Mouse (Mus musculus): ENCODE results near the gene Atp5d. TPM values are rescaled to one million over a fixed set of nuclear protein-coding genes. Genes with fewer than 3 reads are reported as not detected.

Atp5d gene
- polyA plus RNA-seq, 1 experiment from 2014 or later, result 291 TPM

DNA sequence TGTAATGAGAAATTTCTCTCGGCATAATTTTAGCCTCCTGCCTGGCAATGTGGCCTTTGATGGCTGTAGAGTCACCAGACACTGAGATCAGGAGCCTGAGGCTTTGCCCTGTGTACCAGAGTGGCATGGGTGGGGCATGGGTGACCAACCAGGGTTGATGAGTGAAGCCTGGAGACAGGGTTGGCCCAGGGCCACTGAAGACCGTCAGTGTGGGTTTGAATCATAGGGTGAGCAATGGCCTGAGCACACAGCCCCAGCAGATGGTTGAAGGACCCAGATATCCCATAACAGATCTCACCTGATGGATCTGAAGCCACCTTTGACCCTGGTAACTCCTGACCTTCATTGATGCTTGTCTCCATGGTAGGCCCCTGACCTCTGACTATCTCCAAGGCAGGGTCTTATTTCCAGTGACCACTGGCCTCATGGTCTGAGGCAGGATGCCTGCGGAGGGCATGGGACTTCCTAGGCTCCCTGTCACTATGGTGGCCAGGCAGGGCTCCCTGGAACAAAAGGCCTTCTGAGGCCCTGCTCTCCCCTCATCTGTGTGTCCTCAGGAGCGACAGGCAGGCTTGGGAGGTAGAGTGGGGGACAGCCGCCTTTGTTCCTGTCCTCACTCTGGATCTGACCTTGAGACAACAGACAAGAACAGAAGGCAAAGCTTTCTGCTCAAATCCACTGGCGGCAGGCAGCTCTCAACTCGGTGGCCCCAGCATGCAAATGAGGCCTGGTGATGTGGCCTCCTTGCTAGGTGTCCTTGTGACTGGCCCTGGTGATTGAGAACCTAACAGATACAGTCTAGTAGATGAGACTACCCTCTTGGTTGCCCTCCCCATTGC lies 39.2 kb downstream of the Atp5d start:
- peaks cover 57% of the 10 kb centered on the region for H3K27me3 ChIP-seq
- WGBS (ENCODE audit: insufficient replicate concordance), result 67% methylated on average over 7 of the region's 7 CpGs

DNA sequence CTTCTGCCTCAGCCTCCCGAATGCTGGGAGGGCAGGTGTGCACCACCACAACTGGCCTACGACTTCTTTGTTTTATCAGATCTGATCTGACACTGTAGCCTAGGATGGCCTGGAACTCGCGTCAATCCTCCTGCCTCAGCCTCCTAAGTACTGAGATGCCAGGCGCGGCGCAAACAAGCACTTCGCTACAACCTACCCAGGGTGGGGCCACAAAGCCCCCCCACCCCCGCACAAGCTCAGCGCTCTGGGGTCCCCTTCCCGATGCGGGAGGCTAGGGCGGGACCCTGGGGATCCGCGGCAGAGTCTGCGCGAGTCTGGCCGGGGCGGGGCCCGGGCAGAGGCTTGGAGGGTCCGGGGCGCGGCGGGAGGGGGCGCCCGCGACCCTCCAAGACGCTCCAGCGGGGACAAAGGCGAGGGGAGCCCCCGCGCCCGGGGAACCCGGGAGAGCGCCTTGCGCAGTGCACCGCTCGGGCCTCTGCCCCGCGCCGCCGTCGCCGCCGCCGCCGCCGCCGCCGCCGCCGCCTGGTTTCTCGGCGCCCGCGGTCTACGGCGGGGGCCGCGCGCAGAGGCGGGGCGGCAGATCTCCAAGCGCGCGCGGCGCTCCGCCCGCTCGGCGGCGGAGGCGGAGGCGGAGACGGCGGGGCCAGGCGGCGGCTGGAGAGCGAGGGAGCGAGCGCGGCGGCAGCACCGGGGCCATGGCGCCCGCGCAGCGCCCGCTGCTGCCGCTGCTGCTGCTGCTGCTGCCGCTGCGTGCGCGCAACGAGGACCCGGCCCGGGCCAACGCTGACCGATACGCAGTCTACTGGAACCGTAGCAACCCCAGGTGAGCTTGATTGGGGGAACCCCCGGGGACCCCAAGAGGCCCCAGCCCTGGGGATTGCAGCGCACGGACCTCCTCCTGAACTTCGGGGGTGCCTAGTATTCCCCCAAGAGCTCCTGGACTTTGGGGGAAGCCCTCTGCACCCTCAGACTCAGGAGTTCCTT lies 40.9 kb downstream of the Atp5d start, which contains the start of gene Efna2:
Gene Efna2, plus strand, starts transcription at position 415 of the 984 bp plus-strand sequence.
- Histone ChIP-seq H3K4me1 (replicated peaks) (peaks cover 28% of the 10 kb centered on the region), H3K27me3 (peaks cover 74% of the 10 kb centered on the region), H3K4me2 (peak within 1 kb of the TSS; percentile 72), H3K4me3 (replicated peaks) (peak within 1 kb of the TSS; percentile 54), H3K9me3 (replicated peaks) (no peaks in the 10 kb centered on the region), H3K36me3 (replicated peaks) (no peaks in the 10 kb centered on the region), H3K27ac (replicated peaks) (no peak within 1 kb of the TSS), H3K9ac (peak within 1 kb of the TSS; percentile 21; the same call in 1 of the 2 replicates)
- 2% methylated on average over 64 of the region's 106 CpGs for WGBS (ENCODE audit: insufficient replicate concordance)
- no peak for ATAC-seq (ENCODE audit: insufficient read depth)

More for the DNA sequence above, 39.2 kb downstream of the Atp5d start:
- H3K9ac ChIP-seq, result no peak overlapping the region
- no peaks in the 10 kb centered on the region for H3K9me3 ChIP-seq (replicated peaks)
- H3K4me3 ChIP-seq (replicated peaks), result no peak overlapping the region
- H3K36me3 ChIP-seq (replicated peaks), result no peaks in the 10 kb centered on the region
- H3K4me2 ChIP-seq, result no peak overlapping the region
- H3K27ac ChIP-seq (replicated peaks), result no peak overlapping the region
- ATAC-seq (ENCODE audit: insufficient read depth), result no peak
- peaks cover 40% of the 10 kb centered on the region for H3K4me1 ChIP-seq (replicated peaks)

DNA sequence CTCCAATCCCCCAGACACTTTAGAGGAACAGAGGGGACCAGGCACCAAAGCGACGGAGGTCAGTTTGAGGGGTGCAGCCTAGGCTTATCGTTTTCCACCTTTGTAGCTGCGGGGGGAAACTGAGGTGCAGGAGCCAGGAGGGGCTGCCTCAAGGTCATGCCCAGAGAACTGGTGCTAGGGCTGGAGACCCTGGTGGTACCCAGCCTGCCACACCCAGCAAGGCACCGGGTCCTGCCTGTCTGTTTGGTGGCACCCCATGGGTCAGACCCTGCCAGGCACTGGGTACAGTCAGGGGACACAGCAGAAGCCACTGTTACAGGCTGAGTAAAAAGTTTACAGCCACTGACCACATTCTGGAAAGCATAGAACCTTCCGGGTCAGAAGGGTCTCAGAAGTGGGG lies 41.9 kb downstream of the Atp5d start:
- no peaks in the 10 kb centered on the region for H3K9me3 ChIP-seq (replicated peaks)
- no peak overlapping the region for H3K4me3 ChIP-seq (replicated peaks)
- no peak overlapping the region for H3K9ac ChIP-seq
- no peaks in the 10 kb centered on the region for H3K36me3 ChIP-seq (replicated peaks)
- H3K4me1 ChIP-seq (replicated peaks), result peaks cover 20% of the 10 kb centered on the region
- no peak for ATAC-seq (ENCODE audit: insufficient read depth)
- peaks cover 81% of the 10 kb centered on the region for H3K27me3 ChIP-seq
- no peak overlapping the region for H3K27ac ChIP-seq (replicated peaks)
- peak overlapping the region; percentile 72; the same call in 1 of the 2 replicates for H3K4me2 ChIP-seq
- 47% methylated on average over 6 of the region's 6 CpGs for WGBS (ENCODE audit: insufficient replicate concordance)

DNA sequence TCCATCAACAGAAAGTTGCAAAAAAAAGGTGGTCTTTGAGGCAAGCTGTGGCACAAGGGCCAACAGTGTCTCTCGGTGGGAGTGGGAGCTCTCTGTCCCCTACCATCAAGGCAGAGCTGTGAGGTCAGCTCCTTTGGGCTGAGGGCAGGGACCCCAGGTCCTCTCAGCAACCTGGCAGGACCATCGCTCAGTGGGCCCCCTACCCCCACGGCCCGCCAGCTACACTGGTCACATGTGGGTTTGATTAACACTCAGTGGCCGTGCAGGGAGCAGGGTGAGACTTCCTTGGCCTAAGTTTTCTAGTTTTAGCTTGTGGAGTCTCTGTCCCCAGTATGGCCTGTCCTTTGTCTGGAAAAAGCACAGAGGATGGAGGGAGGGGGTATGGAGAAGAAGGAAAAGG lies 42.4 kb downstream of the Atp5d start:
- Histone ChIP-seq H3K27ac (replicated peaks) (no peak overlapping the region), H3K9me3 (replicated peaks) (no peaks in the 10 kb centered on the region), H3K4me1 (replicated peaks) (peaks cover 14% of the 10 kb centered on the region), H3K27me3 (peaks cover 86% of the 10 kb centered on the region), H3K4me3 (replicated peaks) (no peak overlapping the region), H3K4me2 (no peak overlapping the region), H3K9ac (no peak overlapping the region), H3K36me3 (replicated peaks) (no peaks in the 10 kb centered on the region)
- WGBS (ENCODE audit: insufficient replicate concordance), result 50% methylated on average over 5 of the region's 5 CpGs
- no peak for ATAC-seq (ENCODE audit: insufficient read depth)

DNA sequence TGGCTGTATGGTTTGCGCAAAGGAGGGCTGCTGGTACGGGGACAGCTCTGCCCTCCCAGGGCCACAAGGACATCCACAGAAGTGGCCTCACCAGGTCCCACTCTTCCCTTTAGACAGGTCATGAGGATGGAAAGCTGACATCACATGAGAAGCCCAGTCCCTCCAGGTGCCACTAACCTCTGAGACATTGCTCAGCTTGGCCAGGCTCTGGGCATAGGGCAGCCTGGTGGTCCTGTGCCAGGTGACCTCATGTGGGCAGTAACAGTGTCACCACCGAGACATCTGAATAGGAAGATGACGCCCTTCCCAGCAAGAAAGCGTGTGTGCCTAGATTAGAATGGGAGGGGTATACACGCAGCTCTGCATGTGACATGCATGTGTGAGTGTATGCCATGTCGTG lies 44.1 kb downstream of the Atp5d start:
- no peaks in the 10 kb centered on the region for H3K36me3 ChIP-seq (replicated peaks)
- ATAC-seq (ENCODE audit: insufficient read depth), result no peak
- H3K9ac ChIP-seq, result no peak overlapping the region
- H3K4me2 ChIP-seq, result no peak overlapping the region
- H3K4me1 ChIP-seq (replicated peaks), result peaks cover 12% of the 10 kb centered on the region
- H3K4me3 ChIP-seq (replicated peaks), result no peak overlapping the region
- no peak overlapping the region for H3K27ac ChIP-seq (replicated peaks)
- no peaks in the 10 kb centered on the region for H3K9me3 ChIP-seq (replicated peaks)
- peaks cover 98% of the 10 kb centered on the region for H3K27me3 ChIP-seq
- 67% methylated on average over 7 of the region's 7 CpGs for WGBS (ENCODE audit: insufficient replicate concordance)

DNA sequence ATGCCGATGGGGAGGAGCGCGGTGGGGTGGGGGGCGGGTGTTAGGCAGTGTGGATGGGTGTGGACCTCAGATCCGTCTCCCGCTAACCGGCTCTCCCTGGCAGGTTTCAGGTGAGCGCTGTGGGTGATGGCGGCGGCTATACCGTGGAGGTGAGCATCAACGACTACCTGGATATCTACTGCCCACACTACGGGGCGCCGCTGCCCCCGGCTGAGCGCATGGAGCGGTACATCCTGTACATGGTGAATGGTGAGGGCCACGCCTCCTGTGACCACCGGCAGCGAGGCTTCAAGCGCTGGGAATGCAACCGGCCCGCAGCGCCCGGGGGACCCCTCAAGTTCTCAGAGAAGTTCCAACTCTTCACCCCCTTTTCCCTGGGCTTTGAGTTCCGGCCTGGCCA lies 48.2 kb downstream of the Atp5d start:
- peaks cover 14% of the 10 kb centered on the region; the same call in 1 of the 2 replicates for H3K4me1 ChIP-seq (replicated peaks)
- no peaks in the 10 kb centered on the region for H3K36me3 ChIP-seq (replicated peaks)
- no peak for ATAC-seq (ENCODE audit: insufficient read depth)
- WGBS (ENCODE audit: insufficient replicate concordance), result 22% methylated on average over 27 of the region's 27 CpGs
- H3K9me3 ChIP-seq (replicated peaks), result no peaks in the 10 kb centered on the region
- no peak overlapping the region for H3K4me2 ChIP-seq
- H3K9ac ChIP-seq, result no peak overlapping the region
- H3K4me3 ChIP-seq (replicated peaks), result no peak overlapping the region
- no peak overlapping the region for H3K27ac ChIP-seq (replicated peaks)
- peaks cover 98% of the 10 kb centered on the region for H3K27me3 ChIP-seq

DNA sequence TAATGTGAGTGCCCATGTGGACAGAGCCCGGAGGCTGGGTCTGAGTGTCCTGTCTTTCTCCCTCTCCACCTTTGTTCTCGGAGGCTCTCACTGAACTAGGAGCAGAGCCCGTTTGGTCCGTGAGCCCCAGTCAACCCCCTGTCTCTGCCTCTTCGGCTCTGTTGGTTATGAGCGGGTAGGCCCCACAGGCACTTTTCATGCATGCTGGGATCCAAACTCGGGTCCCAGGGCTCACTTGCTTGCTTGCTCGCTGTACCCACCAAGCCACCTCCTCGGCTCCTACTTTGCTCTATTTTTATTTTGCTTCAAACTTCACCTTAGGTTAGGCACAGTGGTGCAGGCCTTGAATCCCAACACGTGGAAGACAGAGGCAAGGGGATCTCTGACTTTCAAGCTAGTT lies 49.3 kb downstream of the Atp5d start:
- ATAC-seq (ENCODE audit: insufficient read depth), result no peak
- Histone ChIP-seq H3K36me3 (replicated peaks) (no peaks in the 10 kb centered on the region), H3K4me3 (replicated peaks) (no peak overlapping the region), H3K27ac (replicated peaks) (no peak overlapping the region), H3K9me3 (replicated peaks) (no peaks in the 10 kb centered on the region), H3K27me3 (peaks cover 98% of the 10 kb centered on the region), H3K4me2 (no peak overlapping the region), H3K4me1 (replicated peaks) (peaks cover 14% of the 10 kb centered on the region; the same call in 1 of the 2 replicates), H3K9ac (no peak overlapping the region)
- WGBS (ENCODE audit: insufficient replicate concordance), result 75% methylated on average over 10 of the region's 10 CpGs

DNA sequence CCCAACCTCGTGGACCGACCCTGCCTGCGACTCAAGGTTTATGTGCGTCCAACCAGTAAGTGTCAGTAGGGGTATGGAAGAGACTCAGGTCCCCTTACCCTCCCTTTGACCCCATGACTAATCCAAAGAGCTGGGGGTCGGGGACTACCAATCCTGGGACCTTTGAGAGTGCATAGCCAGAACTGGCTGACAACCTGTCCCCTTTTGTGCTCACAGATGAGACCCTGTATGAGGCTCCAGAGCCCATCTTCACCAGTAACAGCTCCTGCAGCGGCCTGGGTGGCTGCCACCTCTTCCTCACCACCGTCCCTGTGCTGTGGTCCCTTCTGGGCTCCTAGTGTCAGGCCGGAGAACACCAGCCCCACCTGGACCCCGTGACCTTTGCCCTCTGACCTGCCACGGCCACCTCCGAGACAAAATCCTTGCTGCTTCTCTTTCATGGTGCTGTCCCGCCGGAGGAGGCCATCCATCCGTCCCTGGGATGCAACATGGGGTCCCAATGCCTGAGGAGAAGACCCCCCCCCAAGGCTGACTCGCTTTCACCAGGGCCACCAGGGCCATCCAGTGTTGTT lies 50.1 kb downstream of the Atp5d start:
- Histone ChIP-seq H3K4me2 (no peak overlapping the region), H3K36me3 (replicated peaks) (no peaks in the 10 kb centered on the region), H3K27me3 (peaks cover 98% of the 10 kb centered on the region), H3K4me1 (replicated peaks) (peaks cover 14% of the 10 kb centered on the region; the same call in 1 of the 2 replicates), H3K27ac (replicated peaks) (no peak overlapping the region), H3K4me3 (replicated peaks) (no peak overlapping the region), H3K9ac (no peak overlapping the region), H3K9me3 (replicated peaks) (no peaks in the 10 kb centered on the region)
- WGBS (ENCODE audit: insufficient replicate concordance), result 62% methylated on average over 15 of the region's 15 CpGs
- no peak for ATAC-seq (ENCODE audit: insufficient read depth)

DNA sequence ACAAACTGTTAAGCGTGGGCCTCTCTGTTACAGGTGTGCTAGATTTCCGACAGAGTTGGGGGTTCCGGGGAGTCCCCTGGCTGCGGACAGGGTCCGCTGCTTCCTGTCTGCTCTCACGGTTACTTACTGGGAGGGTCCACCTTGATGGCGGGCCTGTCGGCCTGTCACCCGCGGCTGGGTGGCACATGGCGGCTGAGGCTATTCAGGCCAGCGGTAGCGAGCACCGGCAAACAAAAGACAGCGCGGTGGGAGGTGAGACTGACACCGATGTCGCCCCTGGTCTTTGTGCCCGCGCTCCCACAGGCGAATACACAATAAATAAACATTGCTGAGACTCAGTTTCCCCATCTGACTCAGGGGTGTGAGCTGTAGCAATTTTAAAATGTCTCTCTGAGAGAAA lies 51.6 kb downstream of the Atp5d start:
- 5% methylated on average over 21 of the region's 21 CpGs for WGBS (ENCODE audit: insufficient replicate concordance)

DNA sequence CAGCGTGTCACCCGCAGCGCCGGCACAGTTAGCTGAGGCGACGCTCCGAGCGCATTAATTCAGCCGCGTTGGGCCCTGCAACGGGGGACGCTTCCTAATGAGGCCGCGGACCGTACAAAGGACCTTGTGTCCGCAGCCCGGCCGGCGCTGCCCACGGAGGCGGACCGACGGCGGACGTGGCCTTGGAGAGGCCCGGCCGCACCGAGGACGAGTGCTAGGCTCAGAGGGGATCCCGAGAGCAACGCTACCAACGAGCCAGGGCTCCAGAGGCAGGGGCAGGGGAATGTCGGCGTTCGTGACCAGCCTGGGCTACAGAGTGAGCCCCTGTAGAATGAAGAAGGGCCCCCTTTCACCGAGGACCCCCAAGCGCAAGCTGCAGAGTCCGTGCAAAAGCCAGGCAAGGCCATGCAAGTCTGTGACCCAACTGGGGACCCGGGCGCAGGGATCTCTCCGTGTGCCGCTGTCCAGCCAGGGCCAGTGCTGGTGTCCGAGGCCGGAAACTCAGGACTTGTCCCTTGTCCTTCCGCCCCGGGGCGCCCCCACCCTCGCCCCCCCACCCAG lies 52.1 kb downstream of the Atp5d start:
- H3K9me3 ChIP-seq (replicated peaks), result no peaks in the 10 kb centered on the region
- no peak for ATAC-seq (ENCODE audit: insufficient read depth)
- H3K27me3 ChIP-seq, result peaks cover 92% of the 10 kb centered on the region
- peaks cover 14% of the 10 kb centered on the region; the same call in 1 of the 2 replicates for H3K4me1 ChIP-seq (replicated peaks)
- peak overlapping the region; percentile 56 for H3K4me2 ChIP-seq
- H3K36me3 ChIP-seq (replicated peaks), result no peaks in the 10 kb centered on the region
- H3K4me3 ChIP-seq (replicated peaks), result peak overlapping the region; percentile 33
- H3K27ac ChIP-seq (replicated peaks), result no peak overlapping the region
- H3K9ac ChIP-seq, result no peak overlapping the region
- under 1% methylated on average over 48 of the region's 48 CpGs for WGBS (ENCODE audit: insufficient replicate concordance)

More for the DNA sequence above, 51.6 kb downstream of the Atp5d start:
- H3K4me2 ChIP-seq, result peak overlapping the region; percentile 56
- H3K9ac ChIP-seq, result no peak overlapping the region
- H3K4me3 ChIP-seq (replicated peaks), result peak overlapping the region; percentile 33
- no peak for ATAC-seq (ENCODE audit: insufficient read depth)
- no peaks in the 10 kb centered on the region for H3K36me3 ChIP-seq (replicated peaks)
- peaks cover 14% of the 10 kb centered on the region; the same call in 1 of the 2 replicates for H3K4me1 ChIP-seq (replicated peaks)
- no peaks in the 10 kb centered on the region for H3K9me3 ChIP-seq (replicated peaks)
- peaks cover 98% of the 10 kb centered on the region for H3K27me3 ChIP-seq
- no peak overlapping the region for H3K27ac ChIP-seq (replicated peaks)

All from liver, embryonic 15.5 days (tissue).